Mouse (Mus musculus): ENCODE results near the gene Agap1.

Agap1 gene

DNA sequence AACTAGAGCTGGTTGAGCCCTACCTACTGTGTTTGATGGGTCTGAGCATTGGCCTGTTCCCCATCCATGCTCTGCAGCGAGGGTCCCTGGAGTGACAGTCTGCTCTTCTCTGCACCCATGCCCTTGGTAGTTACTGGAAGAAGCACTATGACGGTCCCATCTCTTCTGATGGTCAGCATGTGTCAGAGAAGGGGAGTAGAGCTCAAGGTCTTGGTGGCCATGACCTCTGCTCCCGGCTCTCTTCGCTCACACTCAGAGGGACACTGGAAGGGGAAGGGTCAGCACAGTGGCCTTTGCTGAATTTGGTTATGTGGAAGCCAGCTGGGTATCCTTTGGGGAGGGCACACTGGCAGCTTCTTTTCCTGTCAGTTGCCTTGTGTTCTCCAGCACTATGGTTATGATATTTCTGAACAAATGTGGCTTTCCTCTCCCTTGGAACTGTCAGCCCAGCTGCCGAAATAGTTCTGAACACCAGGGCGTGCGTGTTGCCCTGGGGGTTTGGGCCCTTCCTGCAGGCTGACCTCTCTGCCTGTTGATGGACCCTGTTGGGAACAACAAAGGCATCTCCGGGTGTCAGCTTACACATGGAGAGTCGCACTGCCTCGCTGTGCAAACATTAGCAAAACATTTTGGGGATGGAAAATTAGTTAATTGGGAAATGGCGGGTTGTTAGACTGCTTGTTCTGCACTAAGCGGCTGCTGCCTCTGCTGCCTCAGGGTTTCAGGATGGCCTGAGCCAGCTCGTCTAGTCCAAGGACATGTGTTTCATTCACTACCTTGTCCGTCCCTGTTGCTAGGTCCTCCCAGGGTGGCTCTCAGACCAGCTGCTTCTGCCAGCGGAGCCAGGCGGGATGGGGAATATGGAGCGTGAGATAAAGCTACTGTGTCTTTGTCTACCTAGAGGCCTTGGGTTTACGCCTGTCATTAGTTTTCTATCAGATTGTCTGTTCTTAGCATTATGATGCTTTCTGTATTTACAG lies 93.2 kb downstream of the Agap1 start:
- DNase-seq = no peak

- no peak for DNase-seq
Measured at GRCm38 (mm10) chr1:89550061-89550869, 95.7 kb downstream of the Agap1 start.

GRCm38 (mm10) chr1:89552470-89552869 lies 97.9 kb downstream of the Agap1 start:
- DNase-seq = no peak

DNA sequence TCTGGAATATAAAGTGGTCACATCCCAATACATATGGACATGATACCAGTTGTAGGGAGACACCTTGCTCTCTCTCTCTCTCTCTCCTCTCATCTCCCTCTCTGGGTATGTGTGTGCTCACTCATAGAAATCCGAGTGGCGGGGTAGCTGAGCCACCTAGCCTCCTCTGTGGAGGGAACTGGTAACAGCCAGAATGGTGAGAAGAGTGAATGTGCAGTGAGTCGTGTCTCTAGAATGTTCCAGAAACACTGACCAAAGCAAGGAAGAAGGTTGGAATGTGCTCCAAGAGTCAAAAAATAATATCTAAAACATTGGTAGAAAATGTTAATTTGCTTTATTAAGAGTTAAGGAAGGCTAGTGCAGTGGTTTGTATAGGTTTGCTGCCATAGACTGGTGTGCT lies 99.2 kb downstream of the Agap1 start:
- DNase-seq = no peak

- peak; percentile 83 to 91 for DNase-seq
Measured at GRCm38 (mm10) chr1:89554969-89555856, 100.6 kb downstream of the Agap1 start.

DNA sequence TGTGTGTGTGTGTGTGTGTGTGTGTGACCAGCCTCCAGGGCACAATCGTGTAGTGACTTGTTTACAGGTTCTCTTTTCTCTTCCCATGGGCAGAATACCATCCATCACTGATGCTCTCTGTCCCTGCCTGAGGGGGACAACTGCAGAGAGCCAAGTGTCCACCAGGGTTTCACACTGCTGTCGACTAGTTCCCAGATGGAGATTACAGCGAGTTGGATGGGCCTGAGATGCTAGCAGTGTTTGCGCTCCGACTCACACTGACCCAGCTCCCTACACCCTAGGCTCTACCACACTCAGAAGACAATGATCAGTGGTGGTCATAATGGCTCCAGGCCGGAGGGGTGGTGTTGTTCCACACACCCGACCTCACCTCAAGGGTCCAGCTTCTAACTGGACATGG lies 101.4 kb downstream of the Agap1 start:
- no peak for DNase-seq

- DNase-seq = no peak
Measured at GRCm38 (mm10) chr1:89557401-89557800, 102.8 kb downstream of the Agap1 start.

- DNase-seq = peak in 1 of 2 experiments; percentile 58
Measured at GRCm38 (mm10) chr1:89558080-89558479, 103.5 kb downstream of the Agap1 start.

GRCm38 (mm10) chr1:89563399-89563798 lies 108.8 kb downstream of the Agap1 start:
- DNase-seq = no peak

DNA sequence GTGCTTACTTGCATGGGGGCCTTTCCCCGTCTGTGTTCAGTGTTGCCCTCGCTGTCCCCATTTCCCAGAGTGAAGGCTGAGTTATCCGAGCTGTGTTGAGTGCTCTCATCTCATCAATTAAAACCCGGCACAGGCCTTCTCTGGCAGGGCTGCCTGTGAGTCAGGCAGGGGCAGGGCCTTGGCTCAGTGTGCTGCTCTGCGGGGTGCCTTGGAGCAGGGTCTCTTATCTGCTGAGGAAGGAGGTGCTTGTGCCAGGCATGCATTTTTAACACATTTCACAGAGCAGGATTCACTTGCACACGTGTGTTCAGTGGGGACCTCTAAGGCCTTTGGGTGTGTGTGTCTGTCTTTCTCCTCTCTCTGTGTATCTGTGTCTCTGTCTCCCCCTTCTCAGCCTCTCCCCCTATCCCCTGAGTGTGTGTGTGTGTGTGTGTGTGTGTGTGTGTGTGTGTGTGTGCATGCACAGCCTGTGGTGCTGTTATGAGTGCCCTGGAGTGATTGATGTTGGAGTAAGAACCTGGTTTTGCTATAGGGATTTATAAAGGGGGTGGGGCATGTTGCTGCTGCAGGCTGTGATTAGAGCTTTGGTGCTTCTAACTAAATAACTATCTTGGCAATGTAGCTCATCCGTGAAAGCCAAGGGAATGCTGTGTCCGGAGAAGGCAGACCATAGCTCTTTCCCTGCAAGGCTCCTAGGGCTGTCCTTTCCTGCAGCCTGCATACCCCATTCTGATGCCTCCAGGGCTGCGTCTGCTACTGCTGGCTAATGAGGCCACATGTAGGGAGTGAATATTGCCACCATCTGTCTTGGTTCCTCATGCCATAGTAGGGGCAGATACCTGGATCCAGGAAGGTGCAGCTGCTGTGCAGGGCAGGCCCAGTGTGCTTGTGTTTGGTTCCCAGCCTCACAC lies 112.2 kb downstream of the Agap1 start:
- no peak for DNase-seq

DNA sequence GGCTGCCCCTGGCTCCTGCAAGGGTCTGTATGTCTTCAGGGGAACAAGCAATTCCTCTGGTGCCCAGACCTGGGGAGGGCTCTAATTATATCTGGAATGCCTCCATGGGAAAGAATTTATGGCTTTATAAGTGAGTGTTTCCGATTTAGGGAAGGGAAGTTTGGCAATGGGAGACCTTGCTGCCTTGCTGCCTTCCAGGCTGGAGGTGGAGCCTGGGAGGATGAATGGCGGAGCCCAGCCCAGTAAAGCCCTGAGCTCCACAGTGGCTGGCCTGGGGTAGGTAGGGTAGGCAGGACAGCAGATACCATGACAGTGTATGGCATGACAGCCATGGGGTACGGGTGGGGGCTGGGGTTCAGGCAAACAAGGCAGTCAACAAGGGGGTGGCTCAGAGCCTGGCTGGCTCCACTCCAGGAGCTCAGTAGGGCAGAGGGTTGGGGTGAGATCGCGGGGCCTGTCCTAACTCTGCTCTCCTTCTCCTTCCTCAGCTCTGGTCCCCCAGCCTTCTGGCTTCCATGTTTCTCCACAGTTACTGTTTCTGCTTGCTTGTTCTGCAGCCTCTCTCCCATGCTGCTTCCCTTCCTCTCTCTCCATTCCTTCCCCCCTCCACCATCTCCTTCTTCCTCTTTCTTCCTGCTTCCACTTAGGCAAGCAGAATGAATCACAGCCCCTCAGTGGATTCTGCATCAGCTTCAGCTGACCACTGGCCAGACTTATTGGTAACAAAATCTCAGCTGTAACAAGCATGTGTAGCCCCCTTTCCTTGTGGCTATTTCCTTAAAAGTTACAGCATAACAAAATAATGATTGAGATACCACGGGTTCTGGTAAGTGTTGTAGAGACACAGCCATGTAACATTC lies 114.2 kb downstream of the Agap1 start:
- DNase-seq = peak in 1 of 2 experiments; percentile 21

GRCm38 (mm10) chr1:89570522-89571299 lies 116.1 kb downstream of the Agap1 start:
- peak; percentile 59 to 67 for DNase-seq

- DNase-seq = no peak
Measured at GRCm38 (mm10) chr1:89573486-89573885, 118.9 kb downstream of the Agap1 start.

GRCm38 (mm10) chr1:89574941-89575890 lies 120.6 kb downstream of the Agap1 start:
- peak; percentile 45 to 53 for DNase-seq

- DNase-seq = no peak
Measured at GRCm38 (mm10) chr1:89576174-89576890, 121.7 kb downstream of the Agap1 start.

DNA sequence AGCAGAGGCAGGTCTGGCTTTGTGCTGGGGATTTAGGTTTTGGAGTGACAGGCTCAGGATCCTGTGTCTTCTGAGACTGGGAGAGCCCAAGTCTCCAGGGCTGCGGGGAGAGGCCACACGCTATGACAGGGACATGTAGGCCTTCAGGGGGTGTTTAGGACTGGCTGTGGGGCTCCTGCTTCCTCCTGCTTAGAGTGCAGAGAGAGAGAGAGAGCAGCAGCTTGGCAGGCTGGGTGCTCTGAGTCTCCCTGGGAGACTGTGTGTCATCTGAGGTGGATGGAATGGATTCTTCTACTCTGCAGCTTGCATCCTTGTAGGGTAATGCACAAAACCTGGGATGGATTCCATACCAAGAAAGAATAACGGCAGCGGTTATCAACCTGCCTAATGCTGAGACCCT lies 122.4 kb downstream of the Agap1 start:
- DNase-seq = peak; percentile 32 to 71
